Mouse (Mus musculus) left cerebral cortex, postnatal 10 days (tissue): Measurements from ENCODE around the gene Lamb1. TPM values are rescaled to one million over a fixed set of nuclear protein-coding genes. Genes with fewer than 3 reads are reported as not detected.

Experiments used
- DNase-seq, 2 experiments: peaks; one replicate each; pipeline ENCODE4 v3.0.0; 2021 to 2022; ENCODE audit warnings: low spot score in 2 of 2, mixed read lengths in 1 of 2; ENCODE audit errors: extremely low spot score in 1 of 2
- intact Hi-C: fragments of 180-260 bp; cut with DNase I; formaldehyde crosslinking; loops from one replicate; pipeline ENCODE4 v1.15.1; 2025
- total RNA-seq, 2 experiments: library from RNA; stranded (reverse); gene quantifications; 2 replicates each; pipeline ENCODE4 v1.2.3; 2021

Lamb1 gene
- total RNA-seq, 2 experiments from 2014 or later = 33.1 to 35.1 TPM

- intact Hi-C loops = no loop called here
- DNase-seq = no peak
Observed at GRCm38 (mm10) chr12:31246615-31247014, 18.4 kb upstream of the Lamb1 start.

- DNase-seq = no peak
- intact Hi-C loops = no loop called here
Observed at GRCm38 (mm10) chr12:31248165-31248564, 16.9 kb upstream of the Lamb1 start.

- DNase-seq = no peak
- intact Hi-C loops = no loop called here
Observed at GRCm38 (mm10) chr12:31248681-31249080, 16.4 kb upstream of the Lamb1 start.

GRCm38 (mm10) chr12:31252259-31252658, 12.8 kb upstream of the Lamb1 start:
- DNase-seq = no peak

GRCm38 (mm10) chr12:31254978-31255377, 10.1 kb upstream of the Lamb1 start:
- intact Hi-C loops = no loop called here
- no peak for DNase-seq

More at GRCm38 (mm10) chr12:31252259-31252658, 12.8 kb upstream of the Lamb1 start:
- intact Hi-C loops = no loop called here

DNA sequence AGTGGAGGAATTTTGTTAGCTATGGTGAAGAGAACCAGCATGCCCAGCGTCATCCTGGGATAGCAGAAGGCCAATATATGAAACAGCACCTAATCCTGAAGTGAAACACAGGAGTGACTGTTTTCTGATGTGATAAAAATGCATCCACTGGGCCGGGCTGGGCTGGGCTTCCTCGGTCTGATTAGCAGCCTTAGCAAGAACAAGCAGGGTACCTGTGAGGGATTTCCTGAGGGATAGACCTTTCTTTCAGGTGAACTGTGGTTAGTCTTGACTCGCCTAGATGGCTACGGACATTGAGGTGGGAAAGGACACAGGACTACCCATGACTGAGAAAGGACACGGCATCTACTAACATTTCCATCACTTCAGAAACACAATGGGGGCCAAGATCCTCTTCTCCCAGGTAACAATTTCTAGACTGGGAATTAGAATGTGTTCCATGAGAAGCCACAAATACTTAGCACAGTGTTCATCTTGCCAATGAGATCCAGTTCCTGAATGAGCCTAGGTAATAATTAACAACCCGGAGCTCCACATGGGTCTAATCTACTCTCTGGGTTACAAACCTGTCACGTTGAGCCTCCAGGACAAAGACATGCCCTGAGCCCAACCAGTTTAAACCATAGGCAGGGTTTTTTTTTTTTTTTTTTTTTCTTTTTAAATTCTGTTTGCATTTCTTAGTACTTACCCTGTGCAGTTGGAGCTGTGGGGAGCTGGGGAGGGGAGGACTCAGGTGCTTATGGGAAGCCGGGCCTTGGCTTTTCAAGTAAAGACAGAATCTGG, 8.7 kb upstream of the Lamb1 start:
- DNase-seq = no peak
- intact Hi-C loops = no loop called here

GRCm38 (mm10) chr12:31261882-31262281, 3.2 kb upstream of the Lamb1 start:
- intact Hi-C loops = no loop called here
- no peak for DNase-seq

DNA sequence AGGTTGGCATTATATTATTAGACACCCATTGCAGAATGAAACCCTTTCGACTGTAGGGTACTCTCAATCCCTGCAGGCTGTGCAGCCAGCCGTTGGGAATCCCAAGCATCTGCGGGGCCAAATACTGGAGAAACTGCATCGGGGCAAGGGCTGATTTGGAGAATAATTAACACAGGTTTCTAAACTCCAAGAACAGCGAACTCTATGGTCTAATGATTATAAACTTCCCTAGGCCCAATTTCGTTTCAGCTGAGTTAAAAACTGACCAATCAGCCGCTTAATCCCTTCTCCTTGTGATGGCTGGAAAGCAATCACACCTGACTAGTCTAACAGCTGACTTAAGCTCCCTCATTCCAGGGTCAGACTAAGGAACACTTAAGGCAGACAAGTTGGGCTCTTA, 1.1 kb upstream of the Lamb1 start:
- no peak for DNase-seq
- intact Hi-C loops = no loop called here

GRCm38 (mm10) chr12:31265722-31266431, 843 bp downstream of the Lamb1 start:
- DNase-seq = peak in 1 of 2 experiments; percentile 43
- intact Hi-C loops = loop anchor here (5.0 kb wide), 1 partner anchor 99 kb away; no protein-coding TSS in a partner anchor

DNA sequence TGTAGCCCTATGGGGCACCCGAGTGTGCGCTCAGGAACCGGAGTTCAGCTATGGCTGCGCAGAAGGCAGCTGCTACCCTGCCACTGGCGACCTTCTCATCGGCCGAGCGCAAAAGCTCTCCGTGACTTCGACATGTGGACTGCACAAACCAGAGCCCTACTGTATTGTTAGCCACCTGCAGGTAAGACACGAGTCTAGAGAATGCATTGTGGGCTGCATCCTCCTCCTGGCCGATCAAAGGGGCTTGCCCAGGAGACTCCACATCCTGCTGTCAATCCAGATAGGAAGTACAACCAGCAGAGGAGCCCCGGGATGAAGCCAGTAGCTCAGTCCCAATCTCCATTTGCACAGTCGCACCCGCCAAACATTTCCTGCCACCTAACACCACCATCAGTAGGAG, 1.7 kb downstream of the Lamb1 start:
- intact Hi-C loops = loop anchor here (5.0 kb wide), 1 partner anchor 99 kb away; no protein-coding TSS in a partner anchor
- peak in 1 of 2 experiments; percentile 43 for DNase-seq

DNA sequence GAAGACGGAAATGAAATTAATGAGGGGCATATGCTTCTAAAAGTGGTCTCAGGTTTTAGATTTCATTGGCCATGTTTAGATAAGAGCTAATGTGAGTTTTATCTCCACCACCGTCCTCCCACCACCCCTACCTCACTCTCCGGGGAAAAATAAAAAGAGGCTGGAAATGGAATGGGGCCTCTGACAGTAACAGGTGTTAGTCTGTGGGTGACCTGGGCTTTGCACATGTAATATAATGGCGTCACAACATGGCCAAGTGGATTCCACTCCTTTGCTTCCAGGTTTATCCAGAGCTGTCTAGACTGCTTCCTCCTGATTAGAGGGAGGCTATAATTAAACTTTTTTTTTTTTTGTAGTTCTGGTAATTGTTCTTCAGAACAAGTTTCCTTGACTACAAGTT, 2.3 kb downstream of the Lamb1 start:
- DNase-seq = no peak
- intact Hi-C loops = loop anchor here (5.0 kb wide), 1 partner anchor 100 kb away; no protein-coding TSS in a partner anchor

- DNase-seq = no peak
- intact Hi-C loops = loop anchor here (5.0 kb wide), 1 partner anchor 101 kb away; no protein-coding TSS in a partner anchor
Observed at GRCm38 (mm10) chr12:31268315-31268714, 3.3 kb downstream of the Lamb1 start.

GRCm38 (mm10) chr12:31269020-31269597, 4.1 kb downstream of the Lamb1 start:
- intact Hi-C loops = loop anchor here (5.0 kb wide), 1 partner anchor 102 kb away; no protein-coding TSS in a partner anchor
- no peak for DNase-seq

DNA sequence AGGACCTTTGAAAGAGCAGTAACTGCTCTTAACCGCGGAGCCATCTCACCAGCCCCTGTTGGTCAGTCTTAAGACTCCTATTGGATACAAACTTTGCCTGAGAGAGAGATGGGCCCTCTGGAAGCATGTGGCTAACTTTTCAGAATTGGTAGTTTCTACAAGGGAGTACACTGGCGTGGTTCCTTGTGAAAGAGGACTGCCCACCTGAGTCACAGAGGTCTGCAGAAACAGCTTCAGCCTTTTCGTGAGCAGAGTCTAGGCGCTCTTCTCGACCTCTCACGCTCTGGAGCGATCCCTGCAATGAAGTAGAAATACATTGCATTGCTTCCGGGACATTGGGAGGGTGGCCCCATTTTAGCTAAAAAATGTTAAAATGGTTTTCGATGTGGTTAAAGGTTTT, 5.3 kb downstream of the Lamb1 start:
- DNase-seq = no peak
- intact Hi-C loops = no loop called here

GRCm38 (mm10) chr12:31270776-31271175, 5.7 kb downstream of the Lamb1 start:
- intact Hi-C loops = no loop called here
- DNase-seq = no peak

- intact Hi-C loops = no loop called here
- DNase-seq = peak in 1 of 2 experiments; percentile 82
Observed at GRCm38 (mm10) chr12:31271361-31272011, 6.5 kb downstream of the Lamb1 start.

DNA sequence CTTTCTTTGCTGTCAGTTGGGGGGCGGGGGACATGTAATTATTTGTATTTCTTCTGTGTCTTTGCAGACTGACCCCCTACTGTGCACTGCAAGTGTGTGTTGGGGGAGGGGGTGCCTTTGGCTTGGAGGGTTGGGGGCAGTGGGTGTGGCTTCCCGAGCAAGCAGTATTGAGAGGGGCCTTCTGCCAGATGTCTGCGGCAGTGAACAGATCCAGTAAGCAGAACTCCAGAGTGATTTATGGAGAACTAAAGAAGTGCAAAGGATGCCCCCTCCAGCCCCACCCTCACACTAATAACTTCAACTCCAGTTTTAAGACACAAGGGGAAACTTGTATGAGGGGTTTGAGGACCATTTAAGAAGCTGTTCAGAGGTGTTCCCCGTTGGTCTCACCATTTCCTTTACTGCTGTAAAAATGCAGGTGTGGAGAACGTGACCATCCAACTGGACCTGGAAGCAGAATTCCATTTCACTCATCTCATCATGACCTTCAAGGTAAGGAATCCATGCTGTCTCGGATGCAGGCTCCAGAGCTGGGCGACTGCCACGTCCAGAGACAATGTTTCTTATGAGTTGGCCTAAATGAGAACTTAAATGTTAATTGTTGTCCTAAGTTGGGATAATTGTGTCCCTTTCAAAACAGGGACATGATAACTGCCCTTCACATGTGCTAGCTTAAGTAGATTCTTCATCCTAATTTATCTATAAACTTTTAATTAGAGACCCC, 7.1 kb downstream of the Lamb1 start:
- DNase-seq = no peak
- intact Hi-C loops = no loop called here

DNA sequence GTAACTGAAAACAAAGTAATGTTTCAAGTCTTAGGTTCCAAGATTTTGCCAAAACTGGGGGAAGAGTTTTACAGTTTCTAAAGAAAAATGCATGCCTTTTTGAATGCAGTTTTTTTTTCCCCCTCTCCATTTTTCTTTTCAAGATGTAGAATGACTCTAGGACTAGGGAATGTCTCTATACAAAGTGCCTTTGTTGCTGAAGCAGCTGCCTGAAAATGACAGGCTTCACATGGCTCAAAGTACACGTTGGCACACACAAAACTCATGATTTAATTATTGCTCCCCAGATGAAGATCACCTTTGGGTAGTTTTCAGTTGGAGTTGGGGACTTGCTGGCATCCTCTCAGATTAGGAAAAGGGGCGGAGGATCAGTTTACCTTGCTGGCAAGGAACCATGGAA, 7.8 kb downstream of the Lamb1 start:
- intact Hi-C loops = no loop called here
- no peak for DNase-seq
